Mouse (Mus musculus) ES-Bruce4 (cell line): ENCODE data around the gene Cfap77. TPM values are rescaled to one million over a fixed set of nuclear protein-coding genes. Genes with fewer than 3 reads are reported as not detected.

Experiments
- H3K27ac ChIP-seq: 2 replicates; pipeline ENCODE4 v1.5.1; 2012; ENCODE audit warnings: low read length, inconsistent platforms; ENCODE audit not compliant: insufficient read depth
- H3K27me3 ChIP-seq: 2 replicates; pipeline ENCODE4 v1.6.1; 2012; ENCODE audit warnings: mild to moderate bottlenecking, low read length, inconsistent platforms; ENCODE audit not compliant: control insufficient read depth, poor library complexity, insufficient read depth, severe bottlenecking
- H3K36me3 ChIP-seq: 2 replicates; pipeline ENCODE4 v1.6.1; 2012; ENCODE audit warnings: inconsistent platforms, mild to moderate bottlenecking, low read length, moderate library complexity; ENCODE audit not compliant: control insufficient read depth, poor library complexity, insufficient read depth, severe bottlenecking
- H3K4me1 ChIP-seq: one replicate; pipeline ENCODE4 v1.8.1; 2011; ENCODE audit warnings: low read length; ENCODE audit not compliant: control insufficient read depth, insufficient read depth
- H3K4me3 ChIP-seq: 2 replicates; pipeline ENCODE4 v1.5.1; 2011; ENCODE audit warnings: low read depth, mild to moderate bottlenecking, low read length
- H3K9ac ChIP-seq: 2 replicates; pipeline ENCODE4 v1.6.1; 2012; ENCODE audit warnings: low read depth, mild to moderate bottlenecking, inconsistent platforms; ENCODE audit not compliant: poor library complexity, severe bottlenecking
- H3K9me3 ChIP-seq: replicated peaks from 2 replicates; pipeline ENCODE4 v1.6.1; 2012; ENCODE audit warnings: mild to moderate bottlenecking, low read length, inconsistent platforms; ENCODE audit not compliant: control insufficient read depth, poor library complexity, insufficient read depth, severe bottlenecking
- CTCF ChIP-seq: IDR thresholded peaks from one replicate; pipeline ENCODE4 v1.8.1; 2011; ENCODE audit warnings: low read depth, low read length
- EP300 ChIP-seq: IDR thresholded peaks from 2 replicates; pipeline ENCODE4 v1.6.1; 2011; ENCODE audit warnings: low read depth, low read length; ENCODE audit not compliant: insufficient read depth
- POLR2A ChIP-seq: IDR thresholded peaks from one replicate; pipeline ENCODE4 v1.8.1; 2011; ENCODE audit warnings: low read length; ENCODE audit not compliant: insufficient read depth
- polyA plus RNA-seq: library from polyadenylated mRNA; stranded (reverse); fragments of >200 nt; gene quantifications from 2 replicates; pipeline ENCODE4 v1.2.4, GENCODE M21; 2011; ENCODE audit warnings: low read depth; ENCODE audit not compliant: missing spikeins, insufficient read depth, insufficient read length

The Cfap77 gene
- polyA plus RNA-seq, 1 experiment, result 2.5 TPM

- no peaks in the 10 kb centered on the region for H3K4me1 ChIP-seq
These were observed 13.4 kb downstream of the Cfap77 start for GRCm38 (mm10) chr2:29041477-29041768.

GRCm38 (mm10) chr2:29040594-29041476 lies 14.0 kb downstream of the Cfap77 start:
- Histone ChIP-seq H3K4me3 (no peak overlapping the region), H3K27ac (no peak overlapping the region), H3K27me3 (no peaks in the 10 kb centered on the region), H3K4me1 (no peaks in the 10 kb centered on the region), H3K9ac (no peak overlapping the region), H3K9me3 (no peaks in the 10 kb centered on the region), H3K36me3 (no peaks in the 10 kb centered on the region)
- TF ChIP-seq EP300 (no peak), CTCF (no peak), POLR2A (no peak)

More at GRCm38 (mm10) chr2:29041477-29041768, 13.4 kb downstream of the Cfap77 start:
- Histone ChIP-seq H3K9me3 (no peaks in the 10 kb centered on the region), H3K27me3 (no peaks in the 10 kb centered on the region), H3K36me3 (no peaks in the 10 kb centered on the region), H3K27ac (no peak overlapping the region), H3K4me3 (no peak overlapping the region), H3K9ac (no peak overlapping the region)
- no peak for TF ChIP-seq POLR2A
- no peak for TF ChIP-seq CTCF
- TF ChIP-seq EP300, result no peak

GRCm38 (mm10) chr2:29039741-29040140 lies 15.1 kb downstream of the Cfap77 start:
- no peak overlapping the region for H3K9ac ChIP-seq
- H3K9me3 ChIP-seq, result no peaks in the 10 kb centered on the region
- no peaks in the 10 kb centered on the region for H3K27me3 ChIP-seq
- H3K4me3 ChIP-seq, result no peak overlapping the region
- H3K27ac ChIP-seq, result no peak overlapping the region
- no peaks in the 10 kb centered on the region for H3K36me3 ChIP-seq
- H3K4me1 ChIP-seq, result no peaks in the 10 kb centered on the region
- no peak for TF ChIP-seq EP300

- Histone ChIP-seq H3K9me3 (no peaks in the 10 kb centered on the region), H3K27me3 (no peaks in the 10 kb centered on the region), H3K4me1 (no peaks in the 10 kb centered on the region), H3K9ac (no peak overlapping the region), H3K27ac (no peak overlapping the region), H3K36me3 (no peaks in the 10 kb centered on the region), H3K4me3 (no peak overlapping the region)
- TF ChIP-seq POLR2A (no peak), EP300 (no peak), CTCF (no peak)
These were observed 19.2 kb downstream of the Cfap77 start for GRCm38 (mm10) chr2:29035698-29036097.

GRCm38 (mm10) chr2:29034542-29035475 lies 20.1 kb downstream of the Cfap77 start:
- TF ChIP-seq CTCF (no peak), POLR2A (no peak), EP300 (no peak)
- H3K36me3 ChIP-seq, result no peaks in the 10 kb centered on the region
- H3K9me3 ChIP-seq, result no peaks in the 10 kb centered on the region
- H3K9ac ChIP-seq, result no peak overlapping the region
- H3K4me3 ChIP-seq, result no peak overlapping the region
- no peaks in the 10 kb centered on the region for H3K27me3 ChIP-seq
- H3K27ac ChIP-seq, result no peak overlapping the region
- H3K4me1 ChIP-seq, result no peaks in the 10 kb centered on the region

GRCm38 (mm10) chr2:29031951-29032350 lies 22.9 kb downstream of the Cfap77 start:
- Histone ChIP-seq H3K9ac (no peak overlapping the region), H3K27ac (no peak overlapping the region), H3K36me3 (no peaks in the 10 kb centered on the region), H3K27me3 (no peaks in the 10 kb centered on the region), H3K4me3 (no peak overlapping the region), H3K4me1 (no peaks in the 10 kb centered on the region), H3K9me3 (no peaks in the 10 kb centered on the region)
- no peak for TF ChIP-seq EP300
